Mouse (Mus musculus) lung, embryonic 15.5 days (tissue): Measurements from ENCODE around the gene Laptm5. TPM values are rescaled to one million over a fixed set of nuclear protein-coding genes. Genes with fewer than 3 reads are reported as not detected.

Experiments used
- ATAC-seq: fragments of 200-750 bp; cut with Nextera tagmentation; 2 replicates; pipeline ENCODE4 v1.8.0; 2017; ENCODE audit warnings: moderate number of reproducible peaks, borderline replicate concordance; ENCODE audit not compliant: low FRiP score, low TSS enrichment; ENCODE audit errors: extremely low read depth
- H3K27ac ChIP-seq: fragments of 300-500 bp; sonication (generic); 2 replicates; pipeline ENCODE4 v1.5.1; 2015; ENCODE audit warnings: moderate library complexity, mild to moderate bottlenecking, inconsistent platforms
- H3K27me3 ChIP-seq: fragments of 300-500 bp; sonication (generic); 2 replicates; pipeline ENCODE4 v1.6.1; 2015; ENCODE audit warnings: inconsistent platforms
- H3K36me3 ChIP-seq: fragments of 300-500 bp; sonication (generic); 2 replicates; pipeline ENCODE4 v1.6.1; 2015; ENCODE audit warnings: inconsistent platforms
- H3K4me1 ChIP-seq: fragments of 300-500 bp; sonication (generic); 2 replicates; pipeline ENCODE4 v1.6.1; 2015; ENCODE audit warnings: inconsistent platforms
- H3K4me2 ChIP-seq: fragments of 300-500 bp; sonication (generic); 2 replicates; pipeline ENCODE4 v1.6.1; 2015; ENCODE audit warnings: inconsistent platforms, mild to moderate bottlenecking, moderate library complexity
- H3K4me3 ChIP-seq: fragments of 300-500 bp; sonication (generic); 2 replicates; pipeline ENCODE4 v1.5.1; 2015; ENCODE audit warnings: mild to moderate bottlenecking, inconsistent platforms
- H3K9ac ChIP-seq: fragments of 300-500 bp; sonication (generic); 2 replicates; pipeline ENCODE4 v1.6.1; 2015; ENCODE audit warnings: inconsistent platforms
- H3K9me3 ChIP-seq: fragments of 300-500 bp; sonication (generic); 2 replicates; pipeline ENCODE4 v1.6.1; 2016; ENCODE audit warnings: inconsistent platforms
- WGBS: fragments of 180-500 bp; shearing (Covaris S2); methylation state at CpG from one replicate; pipeline ENCODE4 v1.1.7; 2015; 5-methylcytosine and 5-hydroxymethylcytosine counted together
- polyA plus RNA-seq: library from polyadenylated mRNA; unstranded; fragments of >200 nt; fragmentation: Nextera tagmentation; extraction: Ambion mirVana; gene quantifications from 2 replicates; pipeline ENCODE4 v1.2.1, GENCODE M21; 2015

The Laptm5 gene
- polyA plus RNA-seq, 1 experiment from 2014 or later = 45.5 TPM

- no peaks in the 10 kb centered on the region for H3K36me3 ChIP-seq
- no peak overlapping the region for H3K9ac ChIP-seq
- H3K4me2 ChIP-seq = no peak overlapping the region
- H3K27me3 ChIP-seq = peaks cover 3% of the 10 kb centered on the region; the same call in 1 of the 2 replicates
- no peaks in the 10 kb centered on the region for H3K9me3 ChIP-seq
- H3K4me1 ChIP-seq = no peaks in the 10 kb centered on the region
- no peak overlapping the region for H3K4me3 ChIP-seq
- no peak overlapping the region for H3K27ac ChIP-seq
- ATAC-seq = no peak
- WGBS = 40% methylated on average over 14 of the region's 14 CpGs
Observed at GRCm38 (mm10) chr4:130942644-130943043, 29.7 kb downstream of the Laptm5 start.

GRCm38 (mm10) chr4:130944112-130944511 lies 31.2 kb downstream of the Laptm5 start, which contains the start of gene Matn1:
Gene Matn1 (plus strand): TSS chr4:130944385.
- ATAC-seq = no peak
- no peaks in the 10 kb centered on the region for H3K36me3 ChIP-seq
- no peaks in the 10 kb centered on the region for H3K9me3 ChIP-seq
- H3K27ac ChIP-seq = no peak within 1 kb of the TSS
- H3K4me2 ChIP-seq = no peak within 1 kb of the TSS
- no peak within 1 kb of the TSS for H3K9ac ChIP-seq
- WGBS = 31% methylated on average over 6 of the region's 6 CpGs
- H3K27me3 ChIP-seq = peaks cover 3% of the 10 kb centered on the region; the same call in 1 of the 2 replicates
- no peak within 1 kb of the TSS for H3K4me3 ChIP-seq
- no peaks in the 10 kb centered on the region for H3K4me1 ChIP-seq

GRCm38 (mm10) chr4:130944779-130945178 lies 31.9 kb downstream of the Laptm5 start:
- WGBS = 60% methylated on average over 7 of the region's 7 CpGs
- no peaks in the 10 kb centered on the region for H3K36me3 ChIP-seq
- H3K27me3 ChIP-seq = peaks cover 3% of the 10 kb centered on the region; the same call in 1 of the 2 replicates
- no peaks in the 10 kb centered on the region for H3K4me1 ChIP-seq
- H3K4me3 ChIP-seq = no peak overlapping the region
- no peak overlapping the region for H3K4me2 ChIP-seq
- H3K27ac ChIP-seq = no peak overlapping the region
- no peak overlapping the region for H3K9ac ChIP-seq
- ATAC-seq = no peak
- H3K9me3 ChIP-seq = no peaks in the 10 kb centered on the region

GRCm38 (mm10) chr4:130947094-130947647 lies 34.2 kb downstream of the Laptm5 start:
- H3K27ac ChIP-seq = no peak overlapping the region
- no peak for ATAC-seq
- H3K9ac ChIP-seq = no peak overlapping the region
- no peaks in the 10 kb centered on the region for H3K4me1 ChIP-seq
- no peak overlapping the region for H3K4me2 ChIP-seq
- H3K27me3 ChIP-seq = peaks cover 3% of the 10 kb centered on the region; the same call in 1 of the 2 replicates
- no peak overlapping the region for H3K4me3 ChIP-seq
- H3K9me3 ChIP-seq = no peaks in the 10 kb centered on the region
- no peaks in the 10 kb centered on the region for H3K36me3 ChIP-seq
- 19% methylated on average over 13 of the region's 13 CpGs for WGBS

- no peaks in the 10 kb centered on the region for H3K9me3 ChIP-seq
- H3K27ac ChIP-seq = no peak overlapping the region
- no peak overlapping the region for H3K9ac ChIP-seq
- no peak for ATAC-seq
- H3K4me2 ChIP-seq = no peak overlapping the region
- H3K4me1 ChIP-seq = no peaks in the 10 kb centered on the region
- H3K27me3 ChIP-seq = no peaks in the 10 kb centered on the region; the same call in 1 of the 2 replicates
- H3K4me3 ChIP-seq = no peak overlapping the region
- no peaks in the 10 kb centered on the region for H3K36me3 ChIP-seq
- 73% methylated on average over 35 of the region's 35 CpGs for WGBS
Observed at GRCm38 (mm10) chr4:130949821-130950384, 37.0 kb downstream of the Laptm5 start.

- H3K9ac ChIP-seq = no peak overlapping the region
- H3K9me3 ChIP-seq = no peaks in the 10 kb centered on the region
- no peaks in the 10 kb centered on the region; the same call in 1 of the 2 replicates for H3K27me3 ChIP-seq
- H3K27ac ChIP-seq = no peak overlapping the region
- ATAC-seq = no peak
- H3K4me2 ChIP-seq = no peak overlapping the region
- no peaks in the 10 kb centered on the region for H3K36me3 ChIP-seq
- WGBS = 21% methylated on average over 17 of the region's 17 CpGs
- no peaks in the 10 kb centered on the region for H3K4me1 ChIP-seq
- H3K4me3 ChIP-seq = no peak overlapping the region
Observed at GRCm38 (mm10) chr4:130952531-130952930, 39.6 kb downstream of the Laptm5 start.

GRCm38 (mm10) chr4:130957156-130957555 lies 44.2 kb downstream of the Laptm5 start:
- no peak overlapping the region for H3K9ac ChIP-seq
- H3K4me1 ChIP-seq = no peaks in the 10 kb centered on the region

GRCm38 (mm10) chr4:130958812-130959211 lies 45.9 kb downstream of the Laptm5 start:
- Histone ChIP-seq H3K9me3 (no peaks in the 10 kb centered on the region), H3K27ac (no peak overlapping the region), H3K4me1 (no peaks in the 10 kb centered on the region), H3K36me3 (no peaks in the 10 kb centered on the region), H3K4me3 (no peak overlapping the region), H3K27me3 (peaks cover 7% of the 10 kb centered on the region; the same call in 1 of the 2 replicates), H3K4me2 (no peak overlapping the region), H3K9ac (no peak overlapping the region)
- 57% methylated on average over 5 of the region's 5 CpGs for WGBS
- ATAC-seq = no peak

More at GRCm38 (mm10) chr4:130957156-130957555, 44.2 kb downstream of the Laptm5 start:
- 72% methylated on average over 10 of the region's 10 CpGs for WGBS
- H3K9me3 ChIP-seq = no peaks in the 10 kb centered on the region
- H3K27ac ChIP-seq = no peak overlapping the region
- ATAC-seq = no peak
- no peak overlapping the region for H3K4me2 ChIP-seq
- no peaks in the 10 kb centered on the region for H3K36me3 ChIP-seq
- peaks cover 7% of the 10 kb centered on the region; the same call in 1 of the 2 replicates for H3K27me3 ChIP-seq
- no peak overlapping the region for H3K4me3 ChIP-seq

- Histone ChIP-seq H3K36me3 (no peaks in the 10 kb centered on the region), H3K4me2 (no peak overlapping the region), H3K27me3 (peaks cover 7% of the 10 kb centered on the region; the same call in 1 of the 2 replicates), H3K4me3 (no peak overlapping the region), H3K9me3 (no peaks in the 10 kb centered on the region), H3K4me1 (no peaks in the 10 kb centered on the region), H3K9ac (no peak overlapping the region), H3K27ac (no peak overlapping the region)
- 54% methylated on average over 6 of the region's 6 CpGs for WGBS
- ATAC-seq = no peak
Observed at GRCm38 (mm10) chr4:130959678-130960077, 46.8 kb downstream of the Laptm5 start.

- WGBS = 24% methylated on average over 9 of the region's 9 CpGs
- no peak; the same call in 1 of the 2 replicates for ATAC-seq
- Histone ChIP-seq H3K4me2 (no peak overlapping the region), H3K9me3 (no peaks in the 10 kb centered on the region), H3K4me1 (no peaks in the 10 kb centered on the region), H3K36me3 (no peaks in the 10 kb centered on the region), H3K9ac (no peak overlapping the region), H3K27ac (no peak overlapping the region), H3K27me3 (peaks cover 7% of the 10 kb centered on the region; the same call in 1 of the 2 replicates), H3K4me3 (no peak overlapping the region)
Observed at GRCm38 (mm10) chr4:130960118-130960734, 47.3 kb downstream of the Laptm5 start.

GRCm38 (mm10) chr4:130971278-130971677 lies 58.4 kb downstream of the Laptm5 start:
- 87% methylated on average over 1 of the region's 1 CpGs for WGBS
- no peak for ATAC-seq

GRCm38 (mm10) chr4:130972421-130972829 lies 59.5 kb downstream of the Laptm5 start:
- Histone ChIP-seq H3K27me3 (no peaks in the 10 kb centered on the region), H3K36me3 (no peaks in the 10 kb centered on the region), H3K4me2 (no peak overlapping the region), H3K9me3 (no peaks in the 10 kb centered on the region), H3K4me3 (no peak overlapping the region), H3K27ac (no peak overlapping the region), H3K4me1 (no peaks in the 10 kb centered on the region), H3K9ac (no peak overlapping the region)
- WGBS = 69% methylated on average over 5 of the region's 5 CpGs
- no peak for ATAC-seq

More at GRCm38 (mm10) chr4:130971278-130971677, 58.4 kb downstream of the Laptm5 start:
- H3K27ac ChIP-seq = no peak overlapping the region
- H3K4me1 ChIP-seq = no peaks in the 10 kb centered on the region
- H3K9me3 ChIP-seq = no peaks in the 10 kb centered on the region
- no peaks in the 10 kb centered on the region for H3K27me3 ChIP-seq
- no peaks in the 10 kb centered on the region for H3K36me3 ChIP-seq
- no peak overlapping the region for H3K4me3 ChIP-seq
- no peak overlapping the region for H3K9ac ChIP-seq
- no peak overlapping the region for H3K4me2 ChIP-seq
